Mouse (Mus musculus) heart, postnatal 4 days (tissue): Measurements from ENCODE around the gene Slc30a5. TPM values are rescaled to one million over a fixed set of nuclear protein-coding genes. Genes with fewer than 3 reads are reported as not detected.
"Not testable (repeated sequence)": the region's sequence is repeated elsewhere in the genome, so short reads cannot be mapped to it uniquely, and the experiment has no call there.

ENCODE experiments used
- DNase-seq: peaks from one replicate; pipeline ENCODE4 v3.0.0; 2021
- total RNA-seq, 2 experiments: library from RNA; stranded (reverse); gene quantifications; 2 replicates each; pipeline ENCODE4 v1.2.3; 2021

Gene Slc30a5
- 10 to 100 TPM; 32.6 to 33.5 TPM for total RNA-seq

DNA sequence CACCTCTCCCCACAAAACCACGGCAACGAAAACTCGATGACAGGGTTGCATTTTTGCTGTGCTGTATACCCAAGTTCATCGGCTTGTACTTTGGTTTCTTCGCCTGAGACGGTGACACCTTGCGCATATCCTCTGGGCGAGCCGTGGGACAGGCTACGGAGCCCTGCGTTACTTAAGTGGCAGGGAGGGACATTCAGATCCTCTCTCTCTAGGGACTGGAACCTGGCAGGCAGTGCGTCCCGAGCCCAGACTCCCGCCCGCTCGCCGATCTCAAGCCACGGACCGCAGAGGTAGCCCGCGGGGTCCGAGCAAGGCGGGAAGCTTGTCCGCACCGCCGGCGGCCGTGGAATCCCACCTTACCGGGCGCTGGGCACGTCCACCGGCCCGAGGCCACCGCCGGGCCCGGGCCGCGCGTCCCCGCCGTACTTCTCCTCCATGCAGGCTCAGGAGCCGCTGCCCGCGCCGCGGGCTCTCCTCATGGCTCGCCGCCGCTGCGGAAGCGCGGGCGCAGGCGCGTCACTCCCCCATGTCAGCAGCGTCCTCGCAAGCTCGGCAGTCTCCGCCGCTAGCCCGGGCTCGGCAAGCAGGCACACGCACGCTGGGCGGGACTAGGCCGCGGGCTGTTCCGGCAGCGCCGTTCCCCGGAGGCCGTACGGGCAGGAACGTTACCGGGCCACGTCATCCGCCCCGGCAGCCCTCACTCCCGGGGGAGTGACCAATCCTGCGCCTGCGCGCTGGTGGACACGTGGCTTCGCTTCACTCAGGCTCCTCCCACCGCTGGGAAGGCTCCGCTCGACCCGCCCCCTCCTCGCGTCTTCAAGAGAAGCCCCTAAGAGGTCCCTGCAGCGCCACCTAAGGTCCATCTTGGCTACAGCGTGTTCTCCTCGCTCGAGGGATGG is at the start of gene Slc30a5:
Slc30a5 (minus strand) TSS at position 687 of the 899 bp plus-strand sequence.
- DNase-seq: peak; percentile 99

DNA sequence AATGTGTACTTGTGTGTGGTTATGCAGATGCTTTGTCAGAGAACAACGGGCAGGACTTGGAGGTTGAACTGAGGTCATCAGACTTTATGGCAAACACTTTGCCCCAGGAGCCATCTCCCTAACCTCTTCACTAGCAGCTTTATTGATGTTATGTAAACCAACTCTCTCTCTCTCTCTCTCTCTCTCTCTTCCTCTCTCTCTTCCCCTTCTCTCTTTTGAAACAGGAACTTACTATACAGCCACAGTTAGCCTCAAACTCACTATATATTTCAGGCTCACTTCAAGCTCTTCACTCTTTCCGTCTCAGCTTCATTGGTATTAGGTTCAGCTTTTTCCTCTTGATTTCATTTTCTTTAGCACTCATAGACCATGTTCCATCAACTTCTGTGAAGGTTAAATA is 48.7 kb upstream of the Slc30a5 start:
- no peak for DNase-seq

DNA sequence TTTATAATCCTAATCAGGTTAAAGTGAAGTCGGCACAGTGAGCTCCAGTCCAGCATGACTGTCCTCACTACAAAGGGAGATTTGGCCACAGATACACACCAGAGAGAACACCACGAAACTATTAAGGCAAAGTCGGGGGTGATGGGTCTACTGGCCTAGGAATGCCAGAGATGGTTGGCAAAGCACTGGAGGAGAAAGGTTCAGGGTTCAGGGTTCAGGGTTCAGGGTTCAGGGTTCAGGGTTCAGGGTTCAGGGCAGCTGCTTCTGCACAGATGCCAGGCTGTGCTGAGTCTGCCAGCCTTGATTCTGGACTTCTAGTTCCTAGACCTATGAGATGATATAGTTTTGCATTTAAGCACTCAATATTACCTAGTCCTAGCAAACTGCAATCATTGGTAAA is 46.6 kb upstream of the Slc30a5 start:
- DNase-seq: no peak

DNA sequence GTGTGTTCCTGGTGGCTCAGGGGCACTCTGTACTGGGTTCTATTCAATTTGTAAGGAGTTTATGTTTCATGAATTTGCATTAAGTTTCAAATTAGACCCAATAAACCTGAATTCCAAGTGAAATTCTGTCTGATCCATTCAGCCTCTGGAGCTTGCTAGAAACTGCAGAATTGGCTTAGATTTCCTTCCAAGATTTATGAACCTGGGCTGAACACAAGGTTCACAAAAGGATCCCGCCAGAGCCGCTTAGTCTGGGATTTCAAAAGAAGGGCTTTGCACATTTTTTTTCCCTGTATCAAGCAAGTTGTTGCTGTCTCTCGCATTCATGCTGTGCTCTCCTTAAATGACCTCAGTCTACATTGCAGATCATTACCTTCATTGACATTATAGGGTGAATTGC is 46.1 kb upstream of the Slc30a5 start:
- no peak for DNase-seq

DNA sequence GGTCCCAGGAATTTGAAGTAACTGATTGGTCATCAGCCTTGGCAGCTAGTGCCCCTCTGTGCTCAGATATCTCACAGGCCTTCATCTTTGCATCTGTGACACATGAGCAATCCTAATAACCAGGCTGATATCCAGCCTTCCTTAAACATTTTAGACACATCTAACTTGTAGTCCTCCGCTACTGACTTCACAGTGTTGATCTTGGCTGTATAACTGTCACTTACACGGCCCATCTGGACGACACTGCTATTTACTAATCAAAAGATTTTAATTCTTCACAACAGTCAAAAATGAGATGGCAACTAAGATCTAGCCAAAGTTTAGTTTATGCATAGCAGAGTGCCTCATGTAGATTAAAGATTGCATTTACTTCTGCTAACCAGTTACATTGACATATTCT is 45.0 kb upstream of the Slc30a5 start:
- DNase-seq: no peak

DNA sequence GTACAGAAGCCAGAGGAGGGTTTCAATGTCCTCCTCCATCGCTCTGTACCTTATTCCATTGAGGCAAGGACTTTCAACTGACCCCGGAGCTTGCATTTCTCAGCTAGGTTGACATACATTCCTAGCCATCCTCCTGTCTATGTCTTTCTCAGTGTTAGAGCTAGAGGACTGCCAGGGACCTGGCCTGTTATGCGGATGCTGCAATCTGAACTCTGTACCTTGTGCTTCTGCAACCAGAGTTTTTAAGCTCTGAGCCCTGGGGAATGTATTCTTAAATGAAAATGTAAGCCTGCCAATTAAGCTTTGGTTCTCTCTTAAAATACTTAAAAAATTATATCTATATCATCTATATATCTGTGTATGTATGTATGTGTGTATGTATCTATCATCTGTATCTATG is 44.5 kb upstream of the Slc30a5 start:
- no peak for DNase-seq

DNA sequence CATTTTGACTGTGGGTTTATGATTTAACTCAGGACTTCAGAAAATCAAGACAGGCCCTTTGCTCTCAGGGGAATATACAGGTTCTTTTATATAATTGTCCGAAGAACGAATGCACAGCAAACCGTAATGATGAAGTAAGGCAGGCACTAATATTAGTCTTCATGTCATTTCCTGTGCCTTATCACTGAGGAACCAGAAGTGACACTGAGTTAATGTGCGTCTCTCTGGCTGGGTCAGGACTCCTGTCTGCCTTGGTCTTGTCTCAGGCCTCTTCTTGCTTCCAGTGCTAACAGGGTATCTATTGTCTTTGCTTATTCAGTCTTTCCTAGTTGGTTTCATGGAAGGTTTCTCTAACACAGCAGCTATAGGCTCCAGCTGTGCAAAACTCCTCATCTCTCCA is 41.9 kb upstream of the Slc30a5 start:
- no peak for DNase-seq

DNA sequence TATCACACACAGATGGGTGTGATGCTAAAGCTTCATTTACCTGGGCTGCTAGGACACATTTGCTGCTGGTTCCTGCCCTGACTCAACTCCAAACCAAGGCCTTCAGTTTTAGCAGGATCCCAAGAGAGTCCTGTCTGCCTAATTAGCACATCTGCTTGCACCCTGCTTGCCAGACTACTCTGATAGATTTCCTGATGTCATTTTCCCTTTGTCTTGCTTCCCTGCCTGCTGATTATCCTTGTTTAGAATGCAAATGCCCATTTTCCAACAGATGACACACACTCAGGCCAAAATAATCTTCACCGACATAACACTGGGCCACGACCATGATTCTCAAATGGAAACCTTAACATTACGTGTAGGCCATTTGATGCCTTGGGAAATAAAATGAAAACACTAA is 41.4 kb upstream of the Slc30a5 start:
- DNase-seq: no peak

DNA sequence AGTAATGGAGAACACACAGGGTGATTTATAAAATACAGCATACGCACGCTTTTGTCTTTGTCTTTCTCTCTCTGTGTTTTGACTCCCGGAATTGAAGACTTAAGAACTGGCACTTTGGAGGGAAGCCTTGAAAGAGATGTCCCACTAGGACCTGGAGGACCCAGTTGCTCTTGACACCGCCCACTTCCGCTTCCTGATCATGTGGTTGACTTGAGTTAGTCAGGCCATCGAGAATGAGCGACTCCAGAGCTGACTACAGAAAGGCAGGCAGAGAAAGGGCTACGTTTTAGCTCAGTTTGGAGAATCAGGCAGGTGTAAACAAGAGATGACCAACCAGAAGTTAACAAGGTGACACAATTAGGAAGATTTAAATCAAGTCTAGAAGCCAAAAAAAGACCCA is 40.3 kb upstream of the Slc30a5 start:
- no peak for DNase-seq

DNA sequence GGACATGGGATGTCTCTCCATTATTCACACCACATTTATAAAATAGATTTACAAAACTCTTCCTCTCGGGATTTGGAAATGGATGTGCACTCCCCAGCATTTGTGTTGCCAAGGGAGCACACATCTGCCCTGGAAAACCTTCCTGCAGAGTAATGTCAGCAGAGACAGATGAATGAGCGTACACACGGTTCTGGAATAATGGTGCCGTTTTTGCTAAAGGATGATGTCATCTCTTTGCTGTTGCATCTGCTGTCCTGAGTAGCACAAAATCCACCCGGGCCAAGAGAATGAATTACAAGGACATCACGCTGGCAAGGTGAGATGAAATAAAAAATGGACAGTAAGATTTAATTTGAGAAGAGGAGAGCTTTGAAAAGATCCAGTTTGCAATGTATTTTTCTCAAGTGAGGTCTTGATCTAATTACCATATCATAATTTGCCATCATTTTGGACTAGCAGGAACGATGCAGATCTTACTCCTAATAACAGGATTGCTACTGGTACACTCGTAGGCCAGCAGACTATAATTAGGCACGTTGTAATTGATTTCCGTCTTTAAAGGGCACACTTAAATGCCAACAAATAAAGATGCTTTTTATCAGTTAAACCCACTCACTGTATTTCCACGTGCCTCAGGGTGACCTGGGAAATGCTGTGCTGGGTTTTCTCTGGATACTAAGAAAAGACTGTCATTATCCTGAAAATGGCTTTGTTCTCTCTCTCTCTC is 38.4 kb upstream of the Slc30a5 start:
- no peak for DNase-seq

DNA sequence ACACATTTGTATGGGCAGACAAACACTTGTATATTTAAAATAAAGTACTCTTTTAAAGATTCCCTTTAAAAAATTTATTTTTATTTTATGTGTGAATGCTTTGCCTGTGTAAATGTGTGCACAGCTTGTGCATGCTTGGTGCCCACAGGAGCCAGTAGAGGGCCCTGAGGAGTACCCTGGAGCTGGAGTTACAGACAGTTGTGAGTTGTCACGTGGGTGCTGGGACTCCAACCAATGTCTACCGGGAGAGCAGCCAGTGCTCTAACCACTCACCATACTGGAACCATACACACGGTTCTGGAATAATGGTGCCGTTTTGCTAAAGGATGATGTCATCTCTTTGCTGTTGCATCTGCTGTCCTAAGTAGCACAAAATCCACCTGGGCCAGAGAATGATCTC is 36.6 kb upstream of the Slc30a5 start:
- no peak for DNase-seq

DNA sequence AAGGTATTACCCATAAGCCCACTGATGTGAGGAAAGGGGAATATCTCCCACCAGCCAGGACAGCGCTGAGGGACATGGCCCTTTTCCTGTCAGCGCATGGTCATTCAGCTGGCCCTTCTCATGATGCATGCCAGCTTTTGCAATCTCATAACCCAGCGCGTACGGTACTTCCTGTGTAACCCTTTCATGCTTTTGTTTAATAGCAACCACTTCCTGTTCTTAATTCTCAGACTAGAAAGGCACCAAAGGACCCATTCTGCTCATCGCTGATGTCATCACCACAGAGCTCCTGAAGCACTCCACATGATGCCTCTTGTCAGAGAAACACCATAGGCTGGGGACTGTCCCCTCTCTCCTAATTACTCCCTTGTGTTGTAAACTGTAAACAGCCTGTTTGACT is 33.1 kb upstream of the Slc30a5 start:
- DNase-seq: no peak

DNA sequence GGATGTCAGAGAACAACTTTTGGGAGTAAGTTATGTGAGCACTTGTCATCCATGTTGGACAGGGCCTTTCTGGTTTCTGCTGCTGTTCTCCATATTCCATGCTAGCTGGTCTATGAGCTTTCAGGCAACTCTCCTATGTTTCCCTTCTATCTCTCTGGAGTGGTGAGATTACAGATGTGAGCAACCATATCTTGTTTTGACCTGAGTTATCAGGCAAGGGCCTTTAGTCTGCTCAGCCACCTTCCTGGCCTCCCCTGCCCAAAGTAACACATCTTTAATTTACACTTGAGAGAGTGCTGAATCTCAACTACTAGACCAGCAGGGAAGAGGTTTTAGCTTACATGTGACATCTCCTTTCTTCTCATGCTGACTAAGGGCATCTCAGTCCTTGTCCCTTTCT is 32.5 kb upstream of the Slc30a5 start:
- DNase-seq: no peak

DNA sequence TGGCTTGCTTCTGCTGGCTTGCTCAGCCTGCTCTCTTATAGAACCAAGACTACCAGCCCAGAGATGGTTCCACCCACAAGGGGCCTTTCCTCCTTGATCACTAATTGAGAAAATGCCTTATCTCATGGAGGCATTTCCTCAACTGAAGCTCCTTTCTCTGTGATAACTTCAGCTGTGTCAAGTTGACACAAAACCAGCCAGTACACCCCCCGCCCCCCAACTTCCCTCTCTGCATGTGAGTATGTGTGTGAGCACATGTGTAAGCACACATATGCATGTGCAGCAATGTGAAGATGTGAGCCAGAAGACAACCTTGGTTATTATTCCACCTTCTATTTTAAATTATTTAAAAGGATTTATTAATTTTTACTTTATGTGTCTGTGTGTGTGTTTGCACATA is 30.7 kb upstream of the Slc30a5 start:
- DNase-seq: not testable (repeated sequence)

DNA sequence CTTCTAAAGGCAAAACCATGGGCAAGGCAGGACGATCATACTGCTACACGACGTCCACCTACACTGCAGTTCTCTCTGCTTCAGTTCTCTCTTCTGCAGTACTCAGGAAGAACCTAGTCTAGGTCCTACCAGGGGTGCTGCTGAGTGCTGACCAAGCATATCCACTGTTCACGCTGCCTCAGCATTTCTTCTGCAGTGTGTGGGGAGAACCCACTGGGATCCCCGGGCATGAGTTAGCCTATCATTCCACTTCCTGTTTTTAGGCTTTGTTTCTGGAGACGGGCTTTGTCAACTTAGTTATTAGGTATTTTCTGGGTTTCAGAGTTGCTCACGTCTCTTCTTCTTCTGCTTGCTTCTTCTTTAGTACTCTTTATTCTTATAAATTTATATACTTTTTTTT is 25.9 kb upstream of the Slc30a5 start:
- no peak for DNase-seq

DNA sequence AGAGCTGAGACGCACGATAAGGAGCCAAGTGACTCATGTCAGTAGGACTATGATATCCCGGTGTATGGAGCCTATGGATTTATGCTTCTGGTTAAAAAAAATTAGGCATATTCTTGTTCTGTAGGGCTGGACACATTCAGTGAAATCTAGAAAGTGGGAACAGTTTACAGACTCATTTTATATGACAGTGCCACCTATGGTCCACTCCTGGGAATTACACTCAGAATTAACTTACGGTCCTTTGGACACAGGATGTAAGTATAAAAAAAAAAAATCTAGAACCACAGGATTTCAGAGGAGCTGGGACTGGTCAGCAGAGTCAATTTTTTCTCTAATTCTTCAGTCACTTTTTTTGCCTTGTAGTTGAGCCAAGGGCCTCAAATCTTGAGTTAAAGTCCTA is 20.9 kb upstream of the Slc30a5 start:
- DNase-seq: peak; percentile 47

DNA sequence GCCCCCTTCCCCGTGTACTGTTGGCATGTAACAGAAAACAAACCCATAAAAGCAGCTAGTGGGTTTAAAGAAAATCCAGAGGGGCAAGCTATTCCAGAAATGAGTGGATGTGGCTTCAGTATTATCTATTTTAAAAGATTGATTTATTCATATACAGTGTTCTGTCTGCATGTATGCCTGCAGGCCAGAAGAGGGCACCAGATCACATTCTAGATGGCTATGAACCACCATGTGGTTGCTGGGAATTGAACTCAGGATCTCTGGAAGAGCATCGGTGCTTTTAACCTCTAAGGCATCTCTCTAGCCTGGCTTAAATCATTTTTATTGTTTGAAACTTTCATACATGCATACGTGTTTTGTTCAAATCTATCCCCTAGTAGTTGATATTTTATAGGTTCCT is 19.9 kb upstream of the Slc30a5 start:
- DNase-seq: no peak

DNA sequence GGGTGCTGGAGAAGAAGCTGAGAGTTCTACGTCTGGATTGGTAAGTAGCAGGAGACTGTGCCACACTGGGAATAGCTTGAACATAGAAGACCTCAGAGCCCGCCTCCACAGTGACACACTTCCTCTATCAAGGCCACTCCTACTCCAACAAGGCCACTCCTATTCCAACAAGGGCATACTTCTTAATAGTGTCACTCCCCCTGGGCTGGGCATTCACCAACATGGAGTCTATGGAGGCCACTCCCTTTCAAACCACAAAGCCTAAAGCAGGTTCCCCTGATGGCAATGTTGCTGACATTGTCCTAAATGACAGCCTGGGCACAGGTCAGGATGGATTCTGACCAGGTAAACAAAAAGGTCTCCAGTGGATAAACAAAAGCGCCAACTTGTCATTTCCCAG is 15.9 kb upstream of the Slc30a5 start:
- DNase-seq: no peak

DNA sequence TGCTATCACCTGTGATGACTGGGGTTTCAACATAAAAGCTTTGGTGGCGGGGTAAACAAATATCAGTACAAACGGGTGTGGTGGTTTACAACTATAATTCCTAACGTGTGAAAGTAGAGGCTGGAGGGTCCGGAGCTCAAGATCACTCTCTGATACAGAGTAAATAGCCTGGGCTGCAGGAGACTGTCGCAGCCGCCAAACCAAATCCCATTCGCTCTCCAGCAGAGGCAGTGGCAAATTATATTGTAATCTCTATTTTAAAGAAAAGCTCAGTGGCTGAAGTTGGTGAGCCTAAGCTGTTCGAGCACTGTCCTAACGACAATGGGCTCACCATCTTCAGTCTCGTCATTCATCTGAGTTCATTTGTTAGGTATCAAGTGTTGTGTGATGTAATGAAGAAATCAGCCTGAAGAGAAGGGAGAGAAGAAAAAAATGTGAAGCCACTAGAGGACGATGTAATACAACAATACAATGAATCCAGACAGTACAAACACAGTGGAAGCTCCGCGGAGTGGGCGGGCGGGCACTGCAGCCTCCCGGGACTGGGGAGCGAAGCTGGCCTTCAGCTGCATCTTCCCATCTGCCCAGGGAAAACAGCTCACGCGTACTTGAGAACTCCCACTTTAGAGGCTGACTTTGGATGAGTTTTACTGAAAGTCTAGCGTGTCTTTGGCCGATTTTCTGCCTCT is 13.8 kb upstream of the Slc30a5 start:
- peak; percentile 53 for DNase-seq

DNA sequence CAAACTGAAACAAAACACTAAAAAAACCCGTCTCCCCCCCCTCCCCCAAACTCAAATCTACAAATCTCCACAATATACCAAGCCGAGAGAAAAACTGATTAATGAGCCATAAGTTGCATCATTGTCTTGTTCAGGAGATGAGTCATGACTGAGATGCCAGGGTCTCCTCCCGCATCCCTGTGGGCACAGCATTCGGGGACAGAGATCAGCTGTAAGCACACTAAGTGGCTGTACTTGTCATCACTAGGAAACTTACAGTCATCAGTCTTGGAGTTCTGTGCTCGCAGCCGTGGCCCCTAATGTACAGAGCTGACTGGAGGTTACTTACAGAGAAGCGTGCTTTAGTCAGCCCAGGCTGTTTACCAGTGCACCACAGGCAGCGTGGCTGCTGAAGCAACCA is 13.0 kb upstream of the Slc30a5 start:
- no peak for DNase-seq

DNA sequence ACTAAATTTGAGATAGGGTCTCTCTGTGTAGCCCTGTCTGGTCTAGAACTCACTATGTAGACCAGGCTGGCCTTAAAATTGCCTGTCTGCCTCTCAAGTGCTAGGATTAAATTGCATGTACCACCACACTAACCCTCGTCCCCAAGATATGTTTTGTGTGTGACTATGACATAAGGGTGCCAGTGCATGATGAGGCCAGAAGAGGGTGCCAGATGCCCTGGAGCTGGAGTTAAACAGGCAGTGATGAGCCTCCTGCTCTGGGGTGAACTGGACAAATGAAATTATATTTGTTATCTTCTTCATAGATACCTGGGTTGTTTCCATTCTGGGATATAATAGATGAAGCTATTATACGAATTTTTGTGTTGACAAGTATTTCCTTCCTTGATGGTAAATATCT is 10.7 kb upstream of the Slc30a5 start:
- DNase-seq: no peak

DNA sequence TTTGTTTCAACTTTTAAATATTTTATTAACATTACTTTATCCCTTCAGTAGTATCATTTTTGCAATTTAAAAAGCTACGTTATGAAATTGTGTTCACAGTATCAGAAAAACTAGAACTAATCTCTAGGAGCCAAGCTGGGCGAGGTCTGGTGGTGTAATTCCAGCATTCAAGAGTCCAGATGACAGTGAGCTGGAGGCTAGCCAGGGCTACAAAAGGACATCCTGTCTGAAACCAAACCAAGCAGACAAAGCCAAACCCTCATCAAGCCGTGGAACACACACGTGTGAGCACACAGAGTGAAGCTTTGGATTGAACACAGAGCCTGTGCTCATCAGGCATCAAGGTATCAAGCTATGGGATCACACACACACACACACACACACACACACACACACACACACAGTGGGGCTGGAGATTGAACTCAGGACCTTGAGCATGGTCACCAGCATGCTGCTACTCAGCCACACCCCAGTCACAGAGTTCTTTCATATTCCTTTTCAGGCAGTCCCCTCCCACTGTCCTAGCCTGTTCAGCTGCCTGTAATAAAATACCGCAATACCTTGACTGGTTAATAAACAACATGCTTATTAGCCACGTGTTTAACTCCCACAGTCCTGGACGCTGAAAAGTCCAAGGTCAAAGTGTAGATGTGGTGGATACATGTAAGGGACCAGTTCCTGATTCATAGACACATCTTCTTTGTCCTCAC is 9.9 kb upstream of the Slc30a5 start:
- DNase-seq: peak; percentile 79

DNA sequence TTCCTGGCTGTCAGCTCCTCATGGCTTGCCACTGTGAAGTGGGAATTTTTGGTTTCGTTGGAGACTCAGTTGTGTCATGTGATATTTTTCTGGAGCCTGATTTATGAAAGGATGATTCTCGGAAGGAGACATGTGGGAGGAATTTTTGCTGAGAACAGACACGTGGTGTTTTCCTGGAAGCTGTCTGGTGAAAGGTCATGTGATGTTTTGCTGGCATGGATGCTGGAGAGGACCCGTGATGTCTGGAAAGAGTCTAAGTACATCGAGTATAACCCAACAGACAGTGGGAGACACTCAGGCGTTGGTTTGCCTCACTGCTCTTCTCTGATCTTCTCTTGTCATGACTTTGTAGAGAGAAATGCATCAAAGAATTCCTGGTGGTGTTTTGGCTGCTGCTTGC is 8.5 kb upstream of the Slc30a5 start:
- DNase-seq: no peak
